Mouse (Mus musculus): ENCODE measurements around the gene Slit2.

- TF ChIP-seq POLR2A (IDR thresholded peaks at IDR 0.05; ENCODE audit: low read depth, low read length) (no peak), CTCF (IDR thresholded peaks at IDR 0.05; ENCODE audit: extremely low read depth, insufficient read depth, insufficient read length, insufficient replicate concordance) (no peak)
Observed at GRCm38 (mm10) chr5:48003708-48004415, 20.9 kb downstream of the Slit2 start.

Measured in spleen, adult 2 months (tissue).